ENCODE assay signal across 9 mouse cellular contexts in the genomic region with DNA sequence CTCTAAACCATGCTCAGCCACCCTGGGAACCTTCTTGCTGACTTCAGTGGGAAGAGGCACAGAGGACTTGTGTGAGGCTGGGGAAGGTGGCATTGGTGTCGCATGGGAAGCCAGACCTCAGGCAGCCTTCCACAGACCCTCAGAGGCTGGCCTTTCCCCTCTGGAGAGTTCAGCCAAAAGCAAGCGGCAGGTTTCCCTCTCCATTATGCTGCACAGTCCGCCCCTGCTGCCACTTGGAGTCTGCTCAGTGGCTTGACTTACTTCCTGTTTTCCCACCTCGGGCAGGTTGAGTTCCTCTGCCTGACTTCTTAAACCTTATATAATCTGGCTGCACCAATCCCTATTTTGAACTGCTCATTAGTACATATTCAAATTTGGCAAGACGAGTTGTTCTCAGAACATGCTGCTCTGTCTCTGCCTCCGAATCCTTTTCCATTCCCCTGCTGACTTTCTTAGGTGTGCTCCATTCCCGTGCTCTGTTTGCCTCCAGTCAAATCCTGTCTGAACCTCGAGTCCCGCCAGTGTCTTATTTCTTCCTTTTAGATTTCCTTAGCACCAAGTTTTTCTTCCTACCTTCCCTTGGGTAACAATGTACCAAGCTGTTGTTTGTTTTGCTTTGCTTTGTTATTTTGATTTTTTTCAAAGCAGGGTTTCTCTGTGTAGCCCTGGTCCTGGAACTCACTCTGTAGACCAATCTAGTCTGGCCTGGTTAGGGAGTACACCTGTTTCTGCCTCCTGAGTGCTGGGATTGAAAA.
DNase-seq lines count a peak whose midpoint lies in the region; ATAC-seq and TF ChIP-seq lines count a peak whose summit lies in the region.
"Had no signal": no experiment of that assay in that cellular context is flagged by ENCODE, and none has a peak within 500 bp of the region (broad histone marks: within the 10 kb centered on the region; RNA-seq: fewer than 3 reads in every experiment).

No protein-coding gene starts in this region.

- WGBS in heart, embryonic 10.5 days, result 36% methylated on average over 9 of the region's 9 CpGs
- WGBS in embryonic facial prominence, embryonic 13.5 days, result 33% methylated on average over 9 of the region's 9 CpGs
- WGBS in limb, embryonic 13.5 days, result 41% methylated on average over 9 of the region's 9 CpGs
- WGBS in forebrain, embryonic 13.5 days, result 44% methylated on average over 9 of the region's 9 CpGs

- peaks cover 19% of the 10 kb centered on the region for H3K4me1 ChIP-seq in heart, embryonic 10.5 days
- peaks cover 4 to 34% of the 10 kb centered on the region in 2 experiments for H3K4me1 ChIP-seq in CH12.LX (ENCODE audit: control insufficient read depth in 1 of 2, insufficient read depth in 2 of 2)
- H3K4me1 ChIP-seq in embryonic facial prominence, embryonic 13.5 days, result peaks cover 17% of the 10 kb centered on the region
- peaks cover 17% of the 10 kb centered on the region for H3K4me1 ChIP-seq in limb, embryonic 13.5 days
- H3K4me1 ChIP-seq in forebrain, embryonic 13.5 days, result peaks cover 5% of the 10 kb centered on the region

- in situ Hi-C loops in CH12.LX (cut with MboI; ENCODE audit: low pct_ligation_motif_present, low pct_unique_long_range_greater_than_20kb, low sequenced_read_pairs), result no loop called here

- TF ChIP-seq CTCF in CH12.LX (conservative IDR thresholded peaks at IDR 0.05 in 1 of 2, IDR thresholded peaks at IDR 0.05 in 1 of 2; ENCODE audit: low read depth in 2 of 2, low read length in 2 of 2), result no peak

- no peak overlapping the region for H3K4me2 ChIP-seq in CH12.LX (ENCODE audit: insufficient read depth, low read depth, poor library complexity, severe bottlenecking)
- peak overlapping the region; percentile 16; the same call in 1 of the 2 replicates for H3K4me2 ChIP-seq in embryonic facial prominence, embryonic 13.5 days
- H3K4me2 ChIP-seq in limb, embryonic 13.5 days (replicated peaks), result no peak overlapping the region
- no peak overlapping the region for H3K4me2 ChIP-seq in forebrain, embryonic 13.5 days

- TF ChIP-seq POLR2A in CH12.LX (IDR thresholded peaks at IDR 0.05; ENCODE audit: low read depth, low read length), result no peak

- TF ChIP-seq EP300 in CH12.LX (IDR thresholded peaks at IDR 0.05; ENCODE audit: low read length), result no peak

- dilution Hi-C loops in CH12.LX (cut with MboI; ENCODE audit: extremely low pct_ligation_motif_present, extremely low pct_unique_long_range_greater_than_20kb, low sequenced_read_pairs), result no loop called here

- ATAC-seq in embryonic facial prominence, embryonic 13.5 days (ENCODE audit: insufficient number of reproducible peaks, insufficient read depth, low FRiP score, low TSS enrichment, low read depth), result no peak
- no peak for ATAC-seq in limb, embryonic 13.5 days (ENCODE audit: low FRiP score, low read depth)
- no peak for ATAC-seq in forebrain, embryonic 13.5 days

- peak overlapping the region; percentile 44; the same call in 1 of the 2 replicates for H3K27ac ChIP-seq in heart, embryonic 10.5 days
- H3K27ac ChIP-seq in CH12.LX (ENCODE audit: insufficient read depth, low read depth), result no peak overlapping the region
- peak overlapping the region; percentile 55 for H3K27ac ChIP-seq in embryonic facial prominence, embryonic 13.5 days
- H3K27ac ChIP-seq in limb, embryonic 13.5 days, result no peak overlapping the region
- H3K27ac ChIP-seq in forebrain, embryonic 13.5 days, result no peak overlapping the region

- no peaks in the 10 kb centered on the region for H3K9me3 ChIP-seq in heart, embryonic 10.5 days
- no peaks in the 10 kb centered on the region for H3K9me3 ChIP-seq in CH12.LX (replicated peaks; ENCODE audit: low read length)
- H3K9me3 ChIP-seq in embryonic facial prominence, embryonic 13.5 days, result no peaks in the 10 kb centered on the region
- H3K9me3 ChIP-seq in limb, embryonic 13.5 days, result no peaks in the 10 kb centered on the region
- no peaks in the 10 kb centered on the region for H3K9me3 ChIP-seq in forebrain, embryonic 13.5 days (replicated peaks)

- no peak overlapping the region for H3K9ac ChIP-seq in CH12.LX (ENCODE audit: insufficient read depth, low read depth)
- no peak overlapping the region for H3K9ac ChIP-seq in embryonic facial prominence, embryonic 13.5 days
- H3K9ac ChIP-seq in limb, embryonic 13.5 days, result peak overlapping the region; percentile 35; the same call in 1 of the 2 replicates
- H3K9ac ChIP-seq in forebrain, embryonic 13.5 days, result no peak overlapping the region

- H3K36me3 ChIP-seq in heart, embryonic 10.5 days, result no peaks in the 10 kb centered on the region
- H3K36me3 ChIP-seq in CH12.LX (replicated peaks in 1 of 2; ENCODE audit: control insufficient read depth in 1 of 2, insufficient read depth in 1 of 2, low read length in 1 of 2), result no peaks in the 10 kb centered on the region
- no peaks in the 10 kb centered on the region for H3K36me3 ChIP-seq in embryonic facial prominence, embryonic 13.5 days
- H3K36me3 ChIP-seq in limb, embryonic 13.5 days, result no peaks in the 10 kb centered on the region
- H3K36me3 ChIP-seq in forebrain, embryonic 13.5 days (ENCODE audit: poor library complexity, severe bottlenecking), result no peaks in the 10 kb centered on the region

- no peak overlapping the region for H3K4me3 ChIP-seq in heart, embryonic 10.5 days
- no peak overlapping the region for H3K4me3 ChIP-seq in CH12.LX (replicated peaks in 1 of 3; ENCODE audit: low read depth in 2 of 3, low read length in 2 of 3, poor library complexity in 1 of 3)
- no peak overlapping the region for H3K4me3 ChIP-seq in embryonic facial prominence, embryonic 13.5 days
- H3K4me3 ChIP-seq in limb, embryonic 13.5 days, result no peak overlapping the region
- no peak overlapping the region for H3K4me3 ChIP-seq in forebrain, embryonic 13.5 days
- H3K4me3 ChIP-seq: myocyte had no signal

- DNase-seq in heart, embryonic 10.5 days (ENCODE audit: low spot score), result no peak
- DNase-seq in heart, adult 9 months (ENCODE audit: low spot score in 2 of 2), result no peak
- DNase-seq in CH12.LX (ENCODE audit: extremely low read depth), result no peak
- DNase-seq in cerebellum, adult 18-20 months, result no peak
- no peak for DNase-seq in yolk sac, embryonic 10.5 days (ENCODE audit: low spot score)

- H3K79me2 ChIP-seq in CH12.LX (replicated peaks; ENCODE audit: control insufficient read depth, extremely low read depth, insufficient read depth, poor library complexity, severe bottlenecking), result no peaks in the 10 kb centered on the region

- TF ChIP-seq RAD21 in CH12.LX (IDR thresholded peaks at IDR 0.05; ENCODE audit: low read depth, low read length), result no peak

- no peaks in the 10 kb centered on the region for H3K27me3 ChIP-seq in heart, embryonic 10.5 days (ENCODE audit: insufficient read depth, poor library complexity, severe bottlenecking)
- no peaks in the 10 kb centered on the region for H3K27me3 ChIP-seq in CH12.LX (replicated peaks)
- no peaks in the 10 kb centered on the region for H3K27me3 ChIP-seq in embryonic facial prominence, embryonic 13.5 days
- no peaks in the 10 kb centered on the region for H3K27me3 ChIP-seq in limb, embryonic 13.5 days
- peaks cover 9% of the 10 kb centered on the region; the same call in 1 of the 2 replicates for H3K27me3 ChIP-seq in forebrain, embryonic 13.5 days

TF ChIP-seq in CH12.LX, 34 proteins besides CTCF, POLR2A, EP300 and RAD21:
- TF ChIP-seq MYC (IDR thresholded peaks at IDR 0.05; ENCODE audit: low read depth, low read length) (no peak), NRF1 (IDR thresholded peaks at IDR 0.05; ENCODE audit: low read depth, low read length) (no peak), ZMIZ1 (IDR thresholded peaks at IDR 0.05; ENCODE audit: low read depth, low read length) (no peak), ELF1 (IDR thresholded peaks at IDR 0.05; ENCODE audit: low read depth, low read length) (peak; percentile 45; the same call in 1 of the 2 replicates)

Comparison
In these comparisons a context has a peak if more than half of its experiments do, and no peak if none do; other contexts are left out.
1. H3K27ac ChIP-seq: peak in heart, embryonic 10.5 days (single experiment) and embryonic facial prominence, embryonic 13.5 days (single experiment); none in CH12.LX (single experiment), limb, embryonic 13.5 days (single experiment) and forebrain, embryonic 13.5 days (single experiment).